Mouse (Mus musculus) embryonic facial prominence, embryonic 15.5 days (tissue): ENCODE data around the gene Atg5. TPM values are rescaled to one million over a fixed set of nuclear protein-coding genes. Genes with fewer than 3 reads are reported as not detected.

Source experiments
- ATAC-seq: fragments of 200-750 bp; cut with Nextera tagmentation; 2 replicates; pipeline ENCODE4 v1.8.0; 2017; ENCODE audit warnings: low read depth, moderate TSS enrichment; ENCODE audit not compliant: insufficient number of reproducible peaks, low FRiP score, low TSS enrichment
- H3K27ac ChIP-seq: fragments of 300-500 bp; sonication (generic); replicated peaks from 2 replicates; pipeline ENCODE4 v1.5.1; 2015; ENCODE audit warnings: mild to moderate bottlenecking, inconsistent platforms
- H3K27me3 ChIP-seq: fragments of 300-500 bp; sonication (generic); 2 replicates; pipeline ENCODE4 v1.6.1; 2015; ENCODE audit warnings: inconsistent platforms
- H3K36me3 ChIP-seq: fragments of 300-500 bp; sonication (generic); 2 replicates; pipeline ENCODE4 v1.6.1; 2015; ENCODE audit warnings: mild to moderate bottlenecking, inconsistent platforms
- H3K4me1 ChIP-seq: fragments of 300-500 bp; sonication (generic); 2 replicates; pipeline ENCODE4 v1.6.1; 2015; ENCODE audit warnings: inconsistent platforms
- H3K4me2 ChIP-seq: fragments of 300-500 bp; sonication (generic); replicated peaks from 2 replicates; pipeline ENCODE4 v1.6.1; 2015; ENCODE audit warnings: mild to moderate bottlenecking, inconsistent platforms
- H3K4me3 ChIP-seq: fragments of 300-500 bp; sonication (generic); replicated peaks from 2 replicates; pipeline ENCODE4 v1.5.1; 2015; ENCODE audit warnings: mild to moderate bottlenecking, inconsistent platforms
- H3K9ac ChIP-seq: fragments of 300-500 bp; sonication (generic); 2 replicates; pipeline ENCODE4 v1.6.1; 2015; ENCODE audit warnings: inconsistent platforms
- H3K9me3 ChIP-seq: fragments of 300-500 bp; sonication (generic); replicated peaks from 2 replicates; pipeline ENCODE4 v1.6.1; 2016; ENCODE audit warnings: inconsistent platforms
- WGBS: fragments of 180-500 bp; shearing (Covaris S2); methylation state at CpG from one replicate; pipeline ENCODE4 v1.1.7; 2015; 5-methylcytosine and 5-hydroxymethylcytosine counted together
- polyA plus RNA-seq: library from polyadenylated mRNA; unstranded; fragments of >200 nt; fragmentation: Nextera tagmentation; extraction: Ambion mirVana; gene quantifications from 2 replicates; pipeline ENCODE4 v1.2.1, GENCODE M21; 2015

Atg5 gene
- polyA plus RNA-seq, 1 experiment from 2014 or later, result 48.6 TPM

- ATAC-seq, result no peak
- no peaks in the 10 kb centered on the region for H3K36me3 ChIP-seq
- no peak overlapping the region for H3K4me2 ChIP-seq
- WGBS, result 64% methylated on average over 7 of the region's 7 CpGs
- no peak overlapping the region for H3K4me3 ChIP-seq
- no peaks in the 10 kb centered on the region for H3K27me3 ChIP-seq
- no peaks in the 10 kb centered on the region for H3K9me3 ChIP-seq
- no peak overlapping the region for H3K27ac ChIP-seq
- no peaks in the 10 kb centered on the region for H3K4me1 ChIP-seq
- no peak overlapping the region for H3K9ac ChIP-seq
Observed at GRCm38 (mm10) chr10:44355216-44355615, 87.1 kb downstream of the Atg5 start.

GRCm38 (mm10) chr10:44356625-44357024, 88.5 kb downstream of the Atg5 start:
- Histone ChIP-seq H3K4me2 (no peak overlapping the region), H3K9ac (no peak overlapping the region), H3K4me3 (no peak overlapping the region), H3K9me3 (no peaks in the 10 kb centered on the region), H3K27ac (no peak overlapping the region), H3K4me1 (no peaks in the 10 kb centered on the region), H3K27me3 (no peaks in the 10 kb centered on the region), H3K36me3 (no peaks in the 10 kb centered on the region)
- ATAC-seq, result no peak
- WGBS, result 93% methylated on average over 5 of the region's 5 CpGs

DNA sequence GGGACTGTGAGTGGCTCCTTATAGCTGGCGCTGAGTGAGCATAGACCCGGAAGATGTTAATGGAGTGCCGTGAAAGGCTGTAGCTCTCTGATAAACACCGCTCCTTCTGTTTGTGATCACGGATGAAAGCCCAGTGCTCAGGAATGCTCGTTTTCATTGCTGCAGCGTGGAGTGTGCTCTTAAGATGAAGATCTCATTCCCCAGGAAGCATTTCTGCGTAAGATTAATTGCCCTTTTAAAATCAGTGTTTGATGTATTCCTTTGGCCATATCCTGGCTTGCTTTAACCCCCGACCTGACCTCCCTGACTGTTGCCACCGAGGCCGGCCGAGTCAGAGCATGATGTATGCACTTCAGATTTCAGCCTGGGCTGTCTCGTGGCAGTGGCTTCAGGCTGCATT, 89.2 kb downstream of the Atg5 start:
- no peaks in the 10 kb centered on the region for H3K27me3 ChIP-seq
- no peak overlapping the region for H3K4me3 ChIP-seq
- ATAC-seq, result no peak
- no peaks in the 10 kb centered on the region for H3K36me3 ChIP-seq
- no peak overlapping the region for H3K4me2 ChIP-seq
- H3K27ac ChIP-seq, result no peak overlapping the region
- WGBS, result 33% methylated on average over 13 of the region's 13 CpGs
- H3K4me1 ChIP-seq, result no peaks in the 10 kb centered on the region
- no peak overlapping the region for H3K9ac ChIP-seq
- no peaks in the 10 kb centered on the region for H3K9me3 ChIP-seq

GRCm38 (mm10) chr10:44358816-44359215, 90.7 kb downstream of the Atg5 start:
- no peaks in the 10 kb centered on the region for H3K9me3 ChIP-seq
- no peak overlapping the region for H3K4me3 ChIP-seq
- no peaks in the 10 kb centered on the region for H3K36me3 ChIP-seq
- H3K4me2 ChIP-seq, result no peak overlapping the region
- H3K27me3 ChIP-seq, result no peaks in the 10 kb centered on the region
- ATAC-seq, result no peak
- no peak overlapping the region for H3K27ac ChIP-seq
- WGBS, result 83% methylated on average over 6 of the region's 6 CpGs
- H3K4me1 ChIP-seq, result no peaks in the 10 kb centered on the region
- no peak overlapping the region for H3K9ac ChIP-seq

DNA sequence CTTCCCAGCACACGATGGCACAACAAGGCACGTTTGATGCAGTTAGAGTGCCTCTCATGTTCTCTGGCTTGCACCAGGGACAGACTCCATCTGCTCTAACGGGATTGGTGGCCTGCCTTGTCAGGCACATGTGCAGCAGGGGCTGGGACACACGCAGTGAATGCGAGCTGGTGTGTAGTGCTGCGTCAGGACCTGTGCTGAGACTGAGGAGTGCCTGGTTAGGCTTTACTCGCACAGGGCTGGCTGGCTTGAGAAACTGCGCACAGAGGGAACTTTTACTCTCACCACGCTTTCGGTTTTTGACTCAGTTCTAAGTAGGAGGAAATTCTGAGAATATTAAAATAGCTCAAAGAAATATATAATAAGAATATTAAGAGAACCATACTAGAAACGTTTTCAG, 92.5 kb downstream of the Atg5 start:
- H3K36me3 ChIP-seq, result no peaks in the 10 kb centered on the region
- H3K27ac ChIP-seq, result no peak overlapping the region
- H3K9ac ChIP-seq, result no peak overlapping the region
- WGBS, result 75% methylated on average over 11 of the region's 11 CpGs
- ATAC-seq, result no peak
- no peaks in the 10 kb centered on the region for H3K9me3 ChIP-seq
- no peaks in the 10 kb centered on the region for H3K4me1 ChIP-seq
- H3K4me2 ChIP-seq, result no peak overlapping the region
- no peaks in the 10 kb centered on the region for H3K27me3 ChIP-seq
- no peak overlapping the region for H3K4me3 ChIP-seq

GRCm38 (mm10) chr10:44362435-44362834, 94.3 kb downstream of the Atg5 start:
- no peak overlapping the region for H3K9ac ChIP-seq
- H3K36me3 ChIP-seq, result no peaks in the 10 kb centered on the region
- WGBS, result 77% methylated on average over 5 of the region's 5 CpGs
- no peak for ATAC-seq
- no peak overlapping the region for H3K27ac ChIP-seq
- H3K4me2 ChIP-seq, result no peak overlapping the region
- H3K27me3 ChIP-seq, result no peaks in the 10 kb centered on the region
- H3K4me1 ChIP-seq, result no peaks in the 10 kb centered on the region
- no peak overlapping the region for H3K4me3 ChIP-seq
- no peaks in the 10 kb centered on the region for H3K9me3 ChIP-seq

DNA sequence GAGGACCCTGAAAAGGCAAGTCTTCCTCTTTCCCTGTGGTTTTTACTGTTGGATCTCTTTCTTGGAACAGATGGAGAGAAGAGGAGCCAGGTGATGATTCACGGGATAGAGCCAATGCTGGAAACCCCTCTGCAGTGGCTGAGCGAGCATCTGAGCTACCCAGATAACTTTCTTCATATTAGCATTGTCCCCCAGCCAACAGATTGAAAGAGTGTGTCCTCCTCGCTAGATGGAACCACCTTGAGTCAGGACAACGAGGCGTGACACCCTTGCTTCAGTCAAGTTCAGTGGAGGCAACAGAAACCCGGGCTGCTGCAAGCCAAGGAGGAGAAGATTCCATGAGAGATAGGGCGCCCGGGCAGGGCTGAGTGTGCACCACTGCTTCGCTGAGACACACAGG, 94.7 kb downstream of the Atg5 start:
- Histone ChIP-seq H3K9me3 (no peaks in the 10 kb centered on the region), H3K27me3 (no peaks in the 10 kb centered on the region), H3K36me3 (no peaks in the 10 kb centered on the region), H3K4me2 (no peak overlapping the region), H3K4me3 (no peak overlapping the region), H3K27ac (no peak overlapping the region), H3K9ac (no peak overlapping the region), H3K4me1 (no peaks in the 10 kb centered on the region)
- ATAC-seq, result no peak
- 80% methylated on average over 9 of the region's 9 CpGs for WGBS

GRCm38 (mm10) chr10:44366186-44366585, 98.0 kb downstream of the Atg5 start:
- no peaks in the 10 kb centered on the region for H3K4me1 ChIP-seq
- H3K4me3 ChIP-seq, result no peak overlapping the region
- H3K36me3 ChIP-seq, result no peaks in the 10 kb centered on the region
- no peaks in the 10 kb centered on the region for H3K9me3 ChIP-seq
- no peak overlapping the region for H3K9ac ChIP-seq
- WGBS, result 68% methylated on average over 2 of the region's 2 CpGs
- H3K27ac ChIP-seq, result no peak overlapping the region
- no peaks in the 10 kb centered on the region for H3K27me3 ChIP-seq
- no peak for ATAC-seq
- H3K4me2 ChIP-seq, result no peak overlapping the region

GRCm38 (mm10) chr10:44367043-44367442, 98.9 kb downstream of the Atg5 start:
- ATAC-seq, result no peak
- H3K9me3 ChIP-seq, result no peaks in the 10 kb centered on the region
- 89% methylated on average over 12 of the region's 12 CpGs for WGBS
- H3K27ac ChIP-seq, result no peak overlapping the region
- H3K4me1 ChIP-seq, result no peaks in the 10 kb centered on the region
- no peaks in the 10 kb centered on the region for H3K27me3 ChIP-seq
- no peak overlapping the region for H3K9ac ChIP-seq
- no peak overlapping the region for H3K4me2 ChIP-seq
- no peaks in the 10 kb centered on the region for H3K36me3 ChIP-seq
- H3K4me3 ChIP-seq, result no peak overlapping the region

GRCm38 (mm10) chr10:44368596-44368995, 100.4 kb downstream of the Atg5 start:
- no peaks in the 10 kb centered on the region for H3K9me3 ChIP-seq
- no peak overlapping the region for H3K4me3 ChIP-seq
- no peak overlapping the region for H3K4me2 ChIP-seq
- H3K27me3 ChIP-seq, result no peaks in the 10 kb centered on the region
- no peak overlapping the region for H3K9ac ChIP-seq
- H3K36me3 ChIP-seq, result no peaks in the 10 kb centered on the region
- ATAC-seq, result no peak
- WGBS, result 57% methylated on average over 13 of the region's 13 CpGs
- H3K27ac ChIP-seq, result no peak overlapping the region
- no peaks in the 10 kb centered on the region for H3K4me1 ChIP-seq

DNA sequence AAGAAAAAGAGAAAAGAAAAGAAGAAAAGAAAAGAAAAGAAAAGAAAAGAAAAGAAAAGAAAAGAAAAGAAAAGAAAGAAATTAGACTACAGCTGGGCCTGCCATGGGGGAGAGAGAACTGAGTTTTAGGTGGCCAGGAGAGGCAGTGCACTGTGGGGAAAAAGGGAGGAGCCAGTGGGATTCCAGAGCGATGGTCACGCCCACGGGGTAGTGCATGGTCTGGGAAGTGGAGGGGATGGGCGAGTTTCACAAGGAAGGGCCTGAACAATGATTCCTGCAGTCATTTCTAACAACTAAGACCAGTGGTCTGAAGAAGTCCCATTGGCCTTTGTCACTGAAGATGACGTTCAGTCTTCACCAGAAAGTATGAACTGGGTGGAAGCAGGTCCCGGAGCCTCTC, 102.5 kb downstream of the Atg5 start:
- H3K9me3 ChIP-seq, result no peaks in the 10 kb centered on the region
- no peak overlapping the region for H3K27ac ChIP-seq
- H3K36me3 ChIP-seq, result no peaks in the 10 kb centered on the region
- no peak for ATAC-seq
- H3K4me3 ChIP-seq, result no peak overlapping the region
- H3K4me2 ChIP-seq, result no peak overlapping the region
- 60% methylated on average over 6 of the region's 6 CpGs for WGBS
- H3K9ac ChIP-seq, result no peak overlapping the region
- H3K27me3 ChIP-seq, result no peaks in the 10 kb centered on the region
- no peaks in the 10 kb centered on the region for H3K4me1 ChIP-seq

- no peaks in the 10 kb centered on the region for H3K4me1 ChIP-seq
- no peaks in the 10 kb centered on the region for H3K36me3 ChIP-seq
- no peak overlapping the region for H3K4me3 ChIP-seq
- H3K27me3 ChIP-seq, result no peaks in the 10 kb centered on the region
- no peaks in the 10 kb centered on the region for H3K9me3 ChIP-seq
- no peak for ATAC-seq
- H3K4me2 ChIP-seq, result no peak overlapping the region
- no peak overlapping the region for H3K9ac ChIP-seq
- 79% methylated on average over 3 of the region's 3 CpGs for WGBS
- H3K27ac ChIP-seq, result no peak overlapping the region
Observed at GRCm38 (mm10) chr10:44372210-44372609, 104.1 kb downstream of the Atg5 start.
